Mouse (Mus musculus) myocyte (in vitro differentiated cells): ENCODE results near the gene Adam17.

Experiments used
- CEBPB ChIP-seq: IDR thresholded peaks from 2 replicates; pipeline ENCODE4 v1.6.1; 2011; ENCODE audit warnings: mild to moderate bottlenecking, moderate library complexity; ENCODE audit not compliant: poor library complexity, insufficient read depth, severe bottlenecking
- E2F4 ChIP-seq: IDR thresholded peaks from one replicate; pipeline ENCODE4 v1.6.1; 2011; ENCODE audit warnings: mild to moderate bottlenecking, control low read depth, moderate library complexity; ENCODE audit not compliant: insufficient read depth
- MAX ChIP-seq: IDR thresholded peaks from one replicate; pipeline ENCODE4 v1.6.1; 2011; ENCODE audit warnings: low read depth, mild to moderate bottlenecking, control low read depth
- MYOD1 ChIP-seq, 3 experiments: IDR thresholded peaks; one replicate each; pipeline ENCODE4 v1.6.1; 2011; ENCODE audit warnings: control low read depth in 2 of 3, low read depth in 2 of 3, mild to moderate bottlenecking in 2 of 3, moderate library complexity in 1 of 3; ENCODE audit not compliant: insufficient read length in 2 of 3, control insufficient read depth in 1 of 3
- MYOG ChIP-seq, 3 experiments: IDR thresholded peaks; one replicate each; pipeline ENCODE4 v1.6.1; 2011; ENCODE audit warnings: control low read depth in 2 of 3, low read depth in 2 of 3, mild to moderate bottlenecking in 2 of 3; ENCODE audit not compliant: insufficient read length in 2 of 3, control insufficient read depth in 1 of 3, insufficient read depth in 1 of 3
- POLR2A ChIP-seq: IDR thresholded peaks from one replicate; pipeline ENCODE4 v1.6.1; 2011; ENCODE audit warnings: low read depth, mild to moderate bottlenecking, control low read depth, moderate library complexity; ENCODE audit not compliant: insufficient read length
- POLR2AphosphoS2 ChIP-seq: IDR thresholded peaks from one replicate; pipeline ENCODE4 v1.6.1; 2011; ENCODE audit warnings: low read depth, control low read depth; ENCODE audit not compliant: insufficient read length
- TCF12 ChIP-seq: IDR thresholded peaks from one replicate; pipeline ENCODE4 v1.6.1; 2011; ENCODE audit warnings: mild to moderate bottlenecking, control low read depth; ENCODE audit not compliant: poor library complexity, insufficient read depth, severe bottlenecking

GRCm38 (mm10) chr12:21418621-21419131 is 45.2 kb upstream of the Adam17 start:
- no peak for TF ChIP-seq POLR2A
- TF ChIP-seq E2F4 = no peak
- TF ChIP-seq CEBPB = no peak
- no peak for TF ChIP-seq MAX
- no peak for TF ChIP-seq TCF12
- TF ChIP-seq POLR2AphosphoS2 = no peak
- no peak for TF ChIP-seq MYOD1 (IDR thresholded peaks at IDR 0.05; ENCODE audit: control insufficient read depth in 1 of 3, insufficient read length in 2 of 3, low read depth in 2 of 3)
- no peak for TF ChIP-seq MYOG (IDR thresholded peaks at IDR 0.05; ENCODE audit: control insufficient read depth in 1 of 3, insufficient read depth in 1 of 3, insufficient read length in 2 of 3, low read depth in 2 of 3)
